Mouse (Mus musculus): ENCODE results near the gene Sla2. TPM values are rescaled to one million over a fixed set of nuclear protein-coding genes. Genes with fewer than 3 reads are reported as not detected.

The Sla2 gene
- polyA plus RNA-seq, 1 experiment from 2014 or later, result 0.27 TPM

Other genes with a start within 250 kb of the Sla2 start
- 33.0 and 37.4 TPM in 2 replicates for gene Myl9, start 111.8 kb downstream of the Sla2 start, polyA plus RNA-seq (2015; fragmentation: Nextera tagmentation; extraction: Ambion mirVana)
- 35.2 and 44.5 TPM in 2 replicates for gene Tgif2, start 47.2 kb downstream of the Sla2 start, polyA plus RNA-seq (2015; fragmentation: Nextera tagmentation; extraction: Ambion mirVana)
- gene 4930518I15Rik, start 29.2 kb downstream of the Sla2 start, polyA plus RNA-seq (2015; fragmentation: Nextera tagmentation; extraction: Ambion mirVana), result 13.0 and 15.4 TPM in 2 replicates
- 143 and 158 TPM in 2 replicates for gene Rab5if, start 24.1 kb downstream of the Sla2 start, polyA plus RNA-seq (2015; fragmentation: Nextera tagmentation; extraction: Ambion mirVana)
- gene Ndrg3, start 104.9 kb upstream of the Sla2 start, polyA plus RNA-seq (2015; fragmentation: Nextera tagmentation; extraction: Ambion mirVana), result 81.4 and 81.6 TPM in 2 replicates
- gene Dsn1, start 120.0 kb upstream of the Sla2 start, polyA plus RNA-seq (2015; fragmentation: Nextera tagmentation; extraction: Ambion mirVana), result 18.0 and 18.7 TPM in 2 replicates
- 6.2 and 6.4 TPM in 2 replicates for gene Soga1, start 192.1 kb upstream of the Sla2 start, polyA plus RNA-seq (2015; fragmentation: Nextera tagmentation; extraction: Ambion mirVana)
- gene Tldc2, start 199.9 kb upstream of the Sla2 start, polyA plus RNA-seq (2015; fragmentation: Nextera tagmentation; extraction: Ambion mirVana), result not detected in 2 replicates
- gene Samhd1, start 248.1 kb upstream of the Sla2 start, polyA plus RNA-seq (2015; fragmentation: Nextera tagmentation; extraction: Ambion mirVana), result 10.9 and 12.1 TPM in 2 replicates

Measured in midbrain, embryonic 13.5 days (tissue).